In genomic region chrX:59034969-59035368, GRCm38 (mm10) we compare ENCODE assay signal across 23 mouse cellular contexts.
DNase-seq lines count a peak whose midpoint lies in the region; ATAC-seq lines count a peak whose summit lies in the region.
"Had no signal": no experiment of that assay in that cellular context is flagged by ENCODE, and none has a peak within 500 bp of the region (broad histone marks: within the 10 kb centered on the region; RNA-seq: fewer than 3 reads in every experiment).

No protein-coding gene starts in this region.

- no peak overlapping the region for H3K9ac ChIP-seq in hindbrain, embryonic 14.5 days
- H3K9ac ChIP-seq: embryonic facial prominence, embryonic 13.5 days; embryonic facial prominence, embryonic 15.5 days; forebrain, embryonic 13.5 days; forebrain, embryonic 15.5 days; forebrain, postnatal 0 days had no signal

- no peak for DNase-seq in frontal cortex, postnatal 14 days (ENCODE audit: low spot score in 2 of 2)
- DNase-seq in naive thymus-derived CD4-positive, alpha-beta T cell, adult 2 months (ENCODE audit: low read depth) = peak; percentile 0
- DNase-seq in cerebellum, postnatal 10 days = no peak
- DNase-seq in hindbrain, embryonic 14.5 days (ENCODE audit: low spot score) = no peak
- DNase-seq: adrenal gland, adult 2 months; adrenal gland, postnatal 10 days; adrenal gland, postnatal 25 days; B cell, adult 2 months; cerebellum, adult 11-12 months; cerebellum, adult 2 months; cerebellum, adult 9-10 months; cerebellum, postnatal 14 days; cerebellum, postnatal 36 days; embryo, embryonic 11 days; forebrain, postnatal 0 days had no signal

- H3K4me1 ChIP-seq in hindbrain, embryonic 14.5 days (replicated peaks; ENCODE audit: control insufficient read depth, insufficient read depth, low read length) = no peaks in the 10 kb centered on the region
- H3K4me1 ChIP-seq: embryonic facial prominence, embryonic 13.5 days; embryonic facial prominence, embryonic 15.5 days; forebrain, embryonic 13.5 days; forebrain, embryonic 15.5 days had no signal

- WGBS in hindbrain, embryonic 14.5 days = 65% methylated on average over 1 of the region's 1 CpGs

- H3K9me3 ChIP-seq in hindbrain, embryonic 14.5 days (ENCODE audit: control insufficient read depth, low read length) = no peaks in the 10 kb centered on the region
- H3K9me3 ChIP-seq: embryonic facial prominence, embryonic 13.5 days; embryonic facial prominence, embryonic 15.5 days; forebrain, embryonic 13.5 days; forebrain, embryonic 15.5 days; G1E had no signal

- H3K4me2 ChIP-seq in hindbrain, embryonic 14.5 days (replicated peaks) = no peak overlapping the region
- H3K4me2 ChIP-seq: embryonic facial prominence, embryonic 13.5 days; embryonic facial prominence, embryonic 15.5 days; forebrain, embryonic 13.5 days; forebrain, embryonic 15.5 days had no signal

- no peaks in the 10 kb centered on the region for H3K27me3 ChIP-seq in hindbrain, embryonic 14.5 days (ENCODE audit: control insufficient read depth, insufficient read depth, low read length)
- H3K27me3 ChIP-seq: CH12.LX; embryonic facial prominence, embryonic 13.5 days; embryonic facial prominence, embryonic 15.5 days; forebrain, embryonic 13.5 days; forebrain, embryonic 15.5 days had no signal

- no peak overlapping the region for H3K27ac ChIP-seq in hindbrain, embryonic 14.5 days
- H3K27ac ChIP-seq: embryonic facial prominence, embryonic 13.5 days; embryonic facial prominence, embryonic 15.5 days; forebrain, embryonic 13.5 days; forebrain, embryonic 15.5 days had no signal

- H3K36me3 ChIP-seq in hindbrain, embryonic 14.5 days (replicated peaks; ENCODE audit: control insufficient read depth, insufficient read depth) = no peaks in the 10 kb centered on the region
- H3K36me3 ChIP-seq: embryonic facial prominence, embryonic 13.5 days; embryonic facial prominence, embryonic 15.5 days; forebrain, embryonic 15.5 days; G1E had no signal

- H3K4me3 ChIP-seq in hindbrain, embryonic 14.5 days (replicated peaks; ENCODE audit: low read length) = no peak overlapping the region
- H3K4me3 ChIP-seq: embryonic facial prominence, embryonic 13.5 days; embryonic facial prominence, embryonic 15.5 days; forebrain, embryonic 13.5 days; forebrain, embryonic 15.5 days had no signal

- peak; percentile 96 for ATAC-seq in frontal cortex, adult (ENCODE audit: low TSS enrichment)
- ATAC-seq in hindbrain, embryonic 14.5 days (ENCODE audit: low FRiP score) = no peak
- ATAC-seq: CD4-positive, CD25-positive, alpha-beta regulatory T cell, adult 4 months; forebrain, embryonic 13.5 days; forebrain, embryonic 15.5 days; forebrain, postnatal 0 days had no signal
